Mouse (Mus musculus): Measurements from ENCODE around the gene B9d2.
A peak's percentile ranks its signal among the peaks of the same experiment; 100 is the strongest.
"Not testable (repeated sequence)": the region's sequence is repeated elsewhere in the genome, so short reads cannot be mapped to it uniquely, and the experiment has no call there.

The B9d2 gene

GRCm38 (mm10) chr7:25704716-25705364 is 24.3 kb downstream of the B9d2 start:
- DNase-seq: no peak

GRCm38 (mm10) chr7:25705801-25706251 is 25.2 kb downstream of the B9d2 start:
- DNase-seq: no peak

- DNase-seq: no peak
These were observed 26.1 kb downstream of the B9d2 start for GRCm38 (mm10) chr7:25706578-25707170.

DNA sequence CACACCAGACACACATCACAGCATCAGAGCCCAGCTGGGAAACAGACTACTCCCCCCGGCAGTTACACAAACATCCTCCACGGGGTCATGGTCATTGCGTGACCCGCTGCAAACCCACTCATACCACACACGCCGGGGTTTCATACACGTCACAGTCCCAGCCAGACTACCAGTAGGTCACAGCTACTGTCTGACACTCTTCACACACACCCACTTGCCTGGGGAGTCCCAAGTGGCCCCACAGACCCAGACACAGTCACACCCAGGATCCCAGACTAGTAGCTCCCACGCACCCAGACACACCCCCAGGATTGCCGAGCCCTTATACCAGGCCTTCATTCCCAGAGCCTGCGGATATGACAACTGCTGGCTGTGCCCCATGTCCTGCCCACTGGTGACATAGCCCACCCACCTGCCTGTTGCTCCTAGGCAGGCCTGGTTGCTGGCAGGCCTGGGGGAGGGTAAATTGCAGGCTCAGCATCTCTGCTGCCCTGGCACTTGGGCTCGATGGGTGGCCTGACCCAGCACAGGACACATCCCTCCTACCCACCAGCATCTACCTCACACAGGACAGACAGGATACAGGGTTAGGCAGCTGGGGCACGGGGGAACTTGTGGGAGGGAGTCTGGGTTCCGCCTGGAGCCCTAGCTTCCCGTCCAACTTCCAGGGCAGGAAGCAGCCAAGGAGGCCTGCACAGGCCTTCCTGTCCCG is 27.2 kb downstream of the B9d2 start:
- no peak for DNase-seq

DNA sequence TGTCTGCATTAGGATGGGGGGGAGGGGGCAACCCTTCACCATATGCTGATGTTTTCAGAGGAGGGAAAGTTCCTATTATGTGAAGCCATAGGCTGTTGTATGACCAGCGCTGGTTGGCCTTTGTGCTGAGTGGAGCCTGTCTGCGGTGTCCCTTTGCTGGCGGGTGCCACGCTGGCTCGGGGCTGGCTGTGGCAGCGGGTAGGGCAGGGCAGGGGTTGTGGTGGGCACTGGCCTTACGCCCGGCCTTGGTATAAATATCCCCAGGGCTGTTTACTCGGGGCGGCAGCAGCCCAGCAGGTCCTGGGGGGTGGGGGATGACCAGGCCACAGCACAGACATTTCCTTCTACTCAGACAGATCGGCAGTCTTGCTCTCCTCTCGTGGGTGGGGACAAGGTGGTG is 29.4 kb downstream of the B9d2 start:
- DNase-seq: no peak

GRCm38 (mm10) chr7:25710519-25711130 is 30.0 kb downstream of the B9d2 start:
- no peak for DNase-seq

GRCm38 (mm10) chr7:25711165-25711564 is 30.6 kb downstream of the B9d2 start:
- no peak for DNase-seq

DNA sequence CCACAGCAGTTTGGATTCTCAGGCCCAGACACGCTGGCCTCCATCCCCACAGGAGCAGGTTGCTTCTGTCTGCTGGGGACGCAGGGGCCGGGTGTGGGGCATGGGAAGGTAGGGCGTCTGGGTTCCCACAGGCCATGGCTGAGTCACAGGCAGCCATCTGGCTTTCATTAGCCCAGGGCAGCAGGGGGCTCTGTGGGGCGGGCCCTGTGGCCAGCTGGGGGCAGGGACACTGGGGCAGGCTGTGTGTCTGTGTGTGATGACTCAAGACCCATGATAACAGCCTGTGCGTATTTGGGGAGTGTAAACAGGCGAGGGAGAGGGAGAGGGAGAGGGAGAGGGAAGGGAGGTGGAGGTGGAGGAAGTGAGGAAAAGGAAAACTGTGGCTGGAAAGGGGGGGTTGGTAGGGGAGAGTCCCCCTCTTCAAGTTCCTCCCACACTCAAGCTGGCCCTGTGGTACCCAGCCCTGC is 31.2 kb downstream of the B9d2 start:
- peak; percentile 56 for DNase-seq

- DNase-seq: no peak
These were observed 32.2 kb downstream of the B9d2 start for GRCm38 (mm10) chr7:25712801-25713200.

- no peak for DNase-seq
These were observed 34.0 kb downstream of the B9d2 start for GRCm38 (mm10) chr7:25714581-25714980.

DNA sequence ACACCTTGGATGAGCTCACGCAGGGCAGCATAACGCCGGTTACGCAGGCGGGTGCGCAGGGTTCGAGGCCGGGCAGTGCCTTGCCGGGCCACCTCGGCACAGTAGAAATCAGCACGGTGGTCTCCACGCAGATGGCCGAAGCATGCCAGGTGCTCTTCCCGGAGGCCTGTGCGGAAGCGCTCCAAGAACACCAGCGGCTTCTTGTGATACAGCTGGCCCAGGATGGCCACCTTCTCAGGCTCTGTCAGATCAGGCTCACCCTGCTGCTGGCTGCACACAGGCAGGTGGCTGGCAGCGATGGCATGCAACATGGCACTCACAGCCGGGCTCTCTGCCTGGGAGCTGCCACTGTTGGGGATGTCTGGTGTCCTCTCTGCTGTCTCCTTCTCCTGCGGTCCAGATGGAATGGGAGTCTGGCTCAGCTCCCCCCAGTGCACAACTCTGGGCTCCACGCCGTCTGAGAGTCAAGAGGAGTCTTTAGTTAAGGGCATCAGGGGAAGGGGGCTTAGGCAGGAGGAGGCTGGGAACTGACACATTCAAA is 35.2 kb downstream of the B9d2 start:
- no peak for DNase-seq

DNA sequence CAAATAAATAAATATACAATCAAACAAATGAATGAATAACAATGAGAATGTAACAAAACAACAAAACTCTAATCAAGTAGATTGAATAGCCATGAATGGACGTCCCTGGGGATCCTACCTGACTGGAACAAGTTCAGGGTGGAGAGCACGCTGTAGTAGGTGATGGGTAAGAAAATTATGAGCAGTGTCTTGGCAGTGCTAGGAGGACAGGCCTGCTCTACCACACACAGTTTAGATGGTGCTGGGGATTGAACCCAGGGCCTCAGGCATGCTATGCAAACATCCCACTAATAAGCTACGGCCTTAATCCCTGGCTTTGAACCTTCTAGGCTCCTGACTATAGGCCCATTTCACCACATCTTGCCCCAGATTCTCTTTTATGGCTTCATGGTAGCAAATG is 36.9 kb downstream of the B9d2 start:
- DNase-seq: no peak

GRCm38 (mm10) chr7:25718788-25719417 is 38.3 kb downstream of the B9d2 start, which contains the start of gene Ccdc97:
Gene Ccdc97, minus strand, starts transcription at chr7:25719088.
- peak; percentile 93 for DNase-seq

- peak; percentile 72 for DNase-seq
These were observed 39.4 kb downstream of the B9d2 start for GRCm38 (mm10) chr7:25719761-25720610.

DNA sequence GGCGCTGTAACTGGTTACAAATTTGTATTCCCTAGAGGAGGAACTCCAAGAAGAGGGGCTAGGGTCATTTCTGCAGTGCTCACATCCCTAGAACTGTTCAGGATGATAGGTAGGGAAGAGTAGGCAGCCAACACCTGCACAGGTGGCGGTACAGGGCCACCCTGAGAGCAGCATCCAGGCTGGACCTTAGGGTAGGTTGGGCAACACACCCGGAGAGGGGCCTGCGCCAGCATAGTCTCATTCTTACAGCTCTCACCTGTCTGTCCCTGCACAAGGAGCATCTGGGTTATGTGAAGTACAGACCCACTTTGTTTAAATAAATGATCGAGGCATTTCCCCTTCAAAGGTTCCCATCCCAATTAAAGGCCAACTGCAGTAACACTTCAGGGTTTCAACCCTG is 40.2 kb downstream of the B9d2 start:
- DNase-seq: no peak

GRCm38 (mm10) chr7:25721776-25722175 is 41.2 kb downstream of the B9d2 start:
- DNase-seq: not testable (repeated sequence)

GRCm38 (mm10) chr7:25725886-25726285 is 45.3 kb downstream of the B9d2 start:
- DNase-seq: no peak

DNA sequence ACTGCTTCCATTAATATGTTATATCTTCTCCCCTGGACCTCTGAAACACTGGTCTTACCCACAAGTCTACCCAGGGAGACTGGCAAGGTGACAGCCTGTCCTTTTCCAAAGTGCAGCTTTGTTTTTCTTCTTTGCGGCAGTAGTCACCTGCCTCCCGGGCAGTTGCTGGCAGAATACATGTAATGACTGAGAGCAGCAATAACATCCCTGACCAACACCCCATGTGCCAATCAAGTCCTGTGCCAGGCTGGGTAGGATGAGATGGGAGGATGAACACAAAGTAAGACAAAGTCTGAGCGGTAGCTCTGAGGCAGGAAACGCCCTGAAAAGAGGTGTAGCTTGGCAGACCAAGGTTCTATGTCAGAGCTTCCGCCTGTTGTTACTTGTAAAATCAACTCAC is 47.2 kb downstream of the B9d2 start:
- no peak for DNase-seq

- DNase-seq: no peak
These were observed 48.8 kb downstream of the B9d2 start for GRCm38 (mm10) chr7:25729396-25729795.

GRCm38 (mm10) chr7:25729862-25730261 is 49.3 kb downstream of the B9d2 start:
- no peak for DNase-seq

DNA sequence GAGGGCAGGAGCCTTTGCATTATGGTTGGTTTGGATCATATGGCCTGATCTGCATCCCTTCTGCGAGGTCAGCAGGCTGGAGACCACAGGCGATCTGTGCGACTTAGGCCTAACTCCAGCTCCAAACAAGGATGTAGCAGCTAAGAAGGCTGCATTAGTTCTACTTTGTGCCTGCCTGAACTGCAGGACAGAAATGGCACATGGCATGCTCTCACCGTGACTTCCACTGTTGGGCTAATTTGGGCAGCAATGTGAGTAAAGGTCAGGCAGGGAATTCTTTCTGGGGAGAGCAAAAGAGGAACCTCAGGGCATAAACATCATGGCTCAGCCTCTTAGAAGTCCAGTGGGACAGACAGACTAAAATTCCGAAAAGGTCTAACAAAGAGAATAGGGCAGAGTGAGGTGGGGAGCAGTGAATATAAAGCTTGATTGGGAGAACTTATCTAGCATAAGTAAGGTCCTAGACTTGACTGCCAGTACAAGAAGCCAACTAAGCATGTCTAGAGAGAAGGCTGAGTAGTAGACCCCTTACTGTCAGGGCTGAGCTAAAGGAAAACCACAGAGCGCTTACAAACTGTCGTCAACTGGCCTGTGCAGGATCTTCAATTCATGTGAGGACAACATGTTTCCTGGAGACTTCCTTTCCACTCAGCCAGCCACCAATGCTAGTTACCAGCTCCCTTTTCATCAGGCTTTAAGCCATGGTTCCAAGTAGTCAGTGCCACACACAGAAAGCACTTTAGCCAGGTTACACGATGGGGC is 50.9 kb downstream of the B9d2 start:
- DNase-seq: no peak

All from cerebellum, adult 11 months (tissue).